Mouse (Mus musculus): Measurements from ENCODE around the gene Ptpn6. TPM values are rescaled to one million over a fixed set of nuclear protein-coding genes. Genes with fewer than 3 reads are reported as not detected.

Ptpn6 gene
- total RNA-seq, 2 experiments from 2014 or later, result 65.4 to 237 TPM

DNA sequence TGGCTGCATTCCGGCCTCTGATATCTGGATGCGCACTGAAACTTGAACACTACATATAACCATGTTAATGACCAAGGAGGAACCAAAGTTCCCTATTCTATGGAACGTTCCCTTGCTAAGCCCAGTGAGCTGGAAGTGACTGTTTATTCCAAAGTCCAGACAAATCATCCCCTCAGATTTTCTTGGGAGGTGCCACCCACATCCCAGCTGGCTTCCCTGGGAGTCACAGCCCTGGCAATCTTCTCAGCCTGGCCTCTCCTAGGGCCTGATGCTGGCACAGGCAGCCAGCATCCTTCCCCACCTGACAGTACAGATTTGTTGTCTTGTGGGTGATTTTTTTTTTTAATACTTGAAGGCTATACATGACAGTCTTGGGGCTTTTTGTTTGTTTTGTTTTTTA, 59.0 kb downstream of the Ptpn6 start:
- ATAC-seq (replicated peaks; ENCODE audit: low FRiP score, low TSS enrichment, poor library complexity, severe bottlenecking), result no peak

DNA sequence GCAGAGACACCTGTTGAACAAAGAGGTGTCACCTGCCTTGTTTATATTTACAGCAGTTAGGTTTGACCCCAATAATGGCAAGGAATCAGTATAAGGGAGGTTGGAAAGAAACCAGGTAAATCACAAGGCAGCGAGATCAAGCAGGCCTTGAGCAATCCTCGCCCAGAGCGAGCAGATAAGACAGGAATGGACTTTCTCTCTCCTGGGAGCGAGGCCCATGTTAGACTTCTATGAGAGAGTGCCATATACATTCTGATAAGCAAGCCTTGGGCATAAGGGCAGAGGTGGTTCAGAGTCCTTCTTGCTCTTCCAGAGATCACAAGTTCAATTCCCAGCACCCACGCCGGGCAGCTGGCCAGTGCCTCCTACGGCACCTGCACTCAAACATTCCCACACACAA, 59.7 kb downstream of the Ptpn6 start:
- ATAC-seq (replicated peaks; ENCODE audit: low FRiP score, low TSS enrichment, poor library complexity, severe bottlenecking), result no peak

DNA sequence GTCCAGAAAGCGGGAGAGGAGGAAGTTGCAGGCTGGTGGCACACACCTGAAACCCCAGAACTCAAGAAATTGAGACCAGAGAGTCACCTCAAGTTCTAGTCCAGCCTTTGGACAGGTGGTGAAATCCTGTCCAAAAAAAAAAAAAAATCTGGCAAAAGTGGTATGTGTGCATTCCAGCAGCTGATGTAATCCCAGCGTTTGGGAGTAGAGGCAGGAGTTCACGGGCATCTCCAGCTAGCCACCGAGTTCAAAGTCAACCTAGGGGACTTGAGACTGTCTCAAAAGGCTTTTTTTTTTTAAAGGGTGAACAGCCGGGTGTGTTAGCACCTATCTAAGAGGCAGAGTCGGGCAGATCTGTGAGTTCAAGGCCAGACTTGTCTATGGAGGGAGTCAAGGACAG, 62.3 kb downstream of the Ptpn6 start:
- ATAC-seq (replicated peaks; ENCODE audit: low FRiP score, low TSS enrichment, poor library complexity, severe bottlenecking), result no peak

DNA sequence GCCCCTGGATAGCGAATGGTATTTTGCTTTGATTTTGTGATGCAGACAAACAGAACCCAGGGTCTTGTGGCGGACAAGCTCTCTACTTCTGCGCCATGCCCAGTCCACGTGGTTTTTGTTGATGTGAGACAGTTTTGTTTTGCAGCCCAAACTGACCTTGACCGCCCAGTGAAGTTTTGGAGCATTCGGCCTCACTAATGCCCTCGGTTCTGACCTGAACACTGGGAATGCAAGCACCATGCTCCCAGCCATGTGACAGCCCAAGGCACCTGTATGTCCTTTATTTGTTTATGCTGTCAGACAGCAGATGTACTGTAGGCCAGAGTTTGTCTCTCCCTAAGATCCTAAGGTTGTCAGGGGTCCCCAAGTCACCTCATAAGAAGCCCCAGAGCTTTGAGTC, 63.9 kb downstream of the Ptpn6 start:
- ATAC-seq (replicated peaks; ENCODE audit: low FRiP score, low TSS enrichment, poor library complexity, severe bottlenecking), result no peak

DNA sequence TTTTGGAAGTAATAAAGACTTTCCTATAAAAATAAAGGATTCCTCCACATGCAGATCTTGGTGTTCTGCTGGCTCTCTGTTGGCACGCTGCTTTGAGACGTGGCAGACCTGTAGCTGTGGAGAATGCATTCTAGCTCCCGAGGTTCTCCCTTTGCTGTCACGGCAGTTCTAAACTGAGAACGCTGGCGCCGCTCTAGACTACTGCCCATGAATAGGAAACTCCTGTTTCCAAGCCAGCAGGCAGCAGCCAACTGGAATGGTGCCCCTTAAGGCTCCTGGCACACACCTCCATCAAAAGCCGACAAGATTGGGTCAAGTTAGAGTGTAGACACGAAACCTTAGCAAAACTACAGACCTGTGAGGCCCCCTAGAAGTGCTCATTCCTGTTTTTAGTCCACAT, 64.9 kb downstream of the Ptpn6 start:
- ATAC-seq (replicated peaks; ENCODE audit: low FRiP score, low TSS enrichment, poor library complexity, severe bottlenecking), result no peak

DNA sequence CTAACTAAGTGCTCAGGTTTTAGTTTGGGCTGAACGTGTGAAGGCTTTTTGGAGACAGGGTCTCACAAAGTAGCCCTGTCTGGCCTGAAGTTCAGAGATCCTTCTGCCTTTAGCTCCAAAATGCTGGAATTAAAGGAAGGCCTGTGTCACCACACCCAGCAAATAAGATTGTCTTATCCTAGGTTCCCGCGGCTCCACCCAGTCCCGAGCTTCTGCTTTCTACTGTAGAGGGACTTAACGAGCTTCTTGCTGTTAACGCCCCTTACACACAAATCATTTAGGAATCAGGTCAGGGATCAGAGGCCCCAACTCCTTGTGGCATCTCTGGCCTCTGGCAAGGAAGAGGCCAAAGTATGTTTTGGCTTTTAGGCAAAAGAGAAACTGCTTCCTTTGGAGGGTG, 66.4 kb downstream of the Ptpn6 start:
- 0 out of 2 replicates have a peak, but pooled peaks have one; percentile 27 for ATAC-seq (replicated peaks; ENCODE audit: low FRiP score, low TSS enrichment, poor library complexity, severe bottlenecking)

Other genes with a start within 250 kb of the Ptpn6 start
- 0.42 TPM in 1 of 2 replicates, not detected in the other for gene C1rl, start 245.6 kb downstream of the Ptpn6 start, total RNA-seq (2014; fragmentation: Nextera tagmentation)
- gene C1rl, start 245.6 kb downstream of the Ptpn6 start, total RNA-seq (2017), result 0.09 and 0.50 TPM in 2 replicates
- gene C1ra, start 226.3 kb downstream of the Ptpn6 start, total RNA-seq (2014; fragmentation: Nextera tagmentation), result 1.2 TPM in 1 of 2 replicates, not detected in the other
- 0.23 TPM in 1 of 2 replicates, not detected in the other for gene C1ra, start 226.3 kb downstream of the Ptpn6 start, total RNA-seq (2017)
- not detected in 2 replicates for gene C1s1, start 196.4 kb downstream of the Ptpn6 start, total RNA-seq (2014; fragmentation: Nextera tagmentation)
- not detected in 2 replicates for gene C1s1, start 196.4 kb downstream of the Ptpn6 start, total RNA-seq (2017)
- gene C1rb, start 168.4 kb downstream of the Ptpn6 start, total RNA-seq (2014; fragmentation: Nextera tagmentation), result not detected in 2 replicates
- gene C1rb, start 168.4 kb downstream of the Ptpn6 start, total RNA-seq (2017), result not detected in 2 replicates
- not detected in 2 replicates for gene C1s2, start 102.6 kb downstream of the Ptpn6 start, total RNA-seq (2014; fragmentation: Nextera tagmentation)
- gene C1s2, start 102.6 kb downstream of the Ptpn6 start, total RNA-seq (2017), result not detected in 2 replicates
- gene Lpcat3, start 75.7 kb downstream of the Ptpn6 start, total RNA-seq (2014; fragmentation: Nextera tagmentation), result 78.8 and 91.1 TPM in 2 replicates
- gene Lpcat3, start 75.7 kb downstream of the Ptpn6 start, total RNA-seq (2017), result 53.1 and 89.0 TPM in 2 replicates
- gene Emg1, start 26.5 kb downstream of the Ptpn6 start, total RNA-seq (2014; fragmentation: Nextera tagmentation), result 242 and 387 TPM in 2 replicates
- gene Emg1, start 26.5 kb downstream of the Ptpn6 start, total RNA-seq (2017), result 375 and 422 TPM in 2 replicates
- gene Phb2, start 26.4 kb downstream of the Ptpn6 start, total RNA-seq (2014; fragmentation: Nextera tagmentation), result 467 and 537 TPM in 2 replicates
- gene Phb2, start 26.4 kb downstream of the Ptpn6 start, total RNA-seq (2017), result 474 and 558 TPM in 2 replicates
- 110 and 141 TPM in 2 replicates for gene Grcc10, start 2.7 kb upstream of the Ptpn6 start, total RNA-seq (2014; fragmentation: Nextera tagmentation)
- gene Grcc10, start 2.7 kb upstream of the Ptpn6 start, total RNA-seq (2017), result 66.5 and 83.5 TPM in 2 replicates
- not detected in 2 replicates for gene Gm45234, start 17.3 kb upstream of the Ptpn6 start, total RNA-seq (2014; fragmentation: Nextera tagmentation)
- not detected in 2 replicates for gene Gm45234, start 17.3 kb upstream of the Ptpn6 start, total RNA-seq (2017)
- 12.9 and 14.4 TPM in 2 replicates for gene Atn1, start 17.8 kb upstream of the Ptpn6 start, total RNA-seq (2014; fragmentation: Nextera tagmentation)
- gene Atn1, start 17.8 kb upstream of the Ptpn6 start, total RNA-seq (2017), result 1.5 and 1.9 TPM in 2 replicates
- gene Eno2, start 31.0 kb upstream of the Ptpn6 start, total RNA-seq (2014; fragmentation: Nextera tagmentation), result 0.74 TPM in 1 of 2 replicates, not detected in the other
- not detected in 2 replicates for gene Eno2, start 31.0 kb upstream of the Ptpn6 start, total RNA-seq (2017)
- 0.77 TPM in 1 of 2 replicates, not detected in the other for gene Lrrc23, start 41.0 kb upstream of the Ptpn6 start, total RNA-seq (2014; fragmentation: Nextera tagmentation)
- 6.7 TPM in 1 of 2 replicates, not detected in the other for gene Lrrc23, start 41.0 kb upstream of the Ptpn6 start, total RNA-seq (2017)
- 1.9 and 5.1 TPM in 2 replicates for gene Spsb2, start 69.9 kb upstream of the Ptpn6 start, total RNA-seq (2014; fragmentation: Nextera tagmentation)
- gene Spsb2, start 69.9 kb upstream of the Ptpn6 start, total RNA-seq (2017), result 4.1 and 5.5 TPM in 2 replicates
- 258 and 264 TPM in 2 replicates for gene Tpi1, start 75.6 kb upstream of the Ptpn6 start, total RNA-seq (2014; fragmentation: Nextera tagmentation)
- 179 and 201 TPM in 2 replicates for gene Tpi1, start 75.6 kb upstream of the Ptpn6 start, total RNA-seq (2017)
- gene Usp5, start 90.8 kb upstream of the Ptpn6 start, total RNA-seq (2014; fragmentation: Nextera tagmentation), result 85.0 and 100 TPM in 2 replicates
- 75.7 and 80.9 TPM in 2 replicates for gene Usp5, start 90.8 kb upstream of the Ptpn6 start, total RNA-seq (2017)
- gene Cdca3, start 90.8 kb upstream of the Ptpn6 start, total RNA-seq (2014; fragmentation: Nextera tagmentation), result 100 and 181 TPM in 2 replicates
- 90.3 and 111 TPM in 2 replicates for gene Cdca3, start 90.8 kb upstream of the Ptpn6 start, total RNA-seq (2017)
- gene Gnb3, start 101.6 kb upstream of the Ptpn6 start, total RNA-seq (2014; fragmentation: Nextera tagmentation), result not detected in 2 replicates
- not detected in 2 replicates for gene Gnb3, start 101.6 kb upstream of the Ptpn6 start, total RNA-seq (2017)
- 0.61 and 3.0 TPM in 2 replicates for gene P3h3, start 119.0 kb upstream of the Ptpn6 start, total RNA-seq (2014; fragmentation: Nextera tagmentation)
- gene P3h3, start 119.0 kb upstream of the Ptpn6 start, total RNA-seq (2017), result 0.89 and 2.2 TPM in 2 replicates
- not detected in 2 replicates for gene Gpr162, start 125.3 kb upstream of the Ptpn6 start, total RNA-seq (2014; fragmentation: Nextera tagmentation)
- not detected in 2 replicates for gene Gpr162, start 125.3 kb upstream of the Ptpn6 start, total RNA-seq (2017)
- gene Cd4, start 149.5 kb upstream of the Ptpn6 start, total RNA-seq (2014; fragmentation: Nextera tagmentation), result not detected in 2 replicates
- not detected in 2 replicates for gene Cd4, start 149.5 kb upstream of the Ptpn6 start, total RNA-seq (2017)
- 0.09 and 0.35 TPM in 2 replicates for gene Lag3, start 173.0 kb upstream of the Ptpn6 start, total RNA-seq (2014; fragmentation: Nextera tagmentation)
- gene Lag3, start 173.0 kb upstream of the Ptpn6 start, total RNA-seq (2017), result 1.6 TPM in 1 of 2 replicates, not detected in the other
- gene Ptms, start 181.4 kb upstream of the Ptpn6 start, total RNA-seq (2014; fragmentation: Nextera tagmentation), result 5.3 and 30.7 TPM in 2 replicates
- 21.6 and 22.1 TPM in 2 replicates for gene Ptms, start 181.4 kb upstream of the Ptpn6 start, total RNA-seq (2017)
- gene Mlf2, start 192.7 kb upstream of the Ptpn6 start, total RNA-seq (2014; fragmentation: Nextera tagmentation), result 103 and 117 TPM in 2 replicates
- gene Mlf2, start 192.7 kb upstream of the Ptpn6 start, total RNA-seq (2017), result 59.2 and 99.1 TPM in 2 replicates
- gene Cops7a, start 226.8 kb upstream of the Ptpn6 start, total RNA-seq (2014; fragmentation: Nextera tagmentation), result 71.0 and 117 TPM in 2 replicates
- gene Cops7a, start 226.8 kb upstream of the Ptpn6 start, total RNA-seq (2017), result 46.8 and 57.5 TPM in 2 replicates